Mouse (Mus musculus) neural tube, embryonic 11.5 days (tissue): ENCODE results near the gene Pak2. TPM values are rescaled to one million over a fixed set of nuclear protein-coding genes. Genes with fewer than 3 reads are reported as not detected.
"Not testable (repeated sequence)": the region's sequence is repeated elsewhere in the genome, so short reads cannot be mapped to it uniquely, and the experiment has no call there.

Experiments
- ATAC-seq: fragments of 200-750 bp; cut with Nextera tagmentation; 2 replicates; pipeline ENCODE4 v1.8.0; 2017; ENCODE audit warnings: moderate number of reproducible peaks, mild to moderate bottlenecking, moderate TSS enrichment, moderate library complexity; ENCODE audit not compliant: insufficient read depth, low FRiP score, low TSS enrichment
- DNase-seq: peaks from one replicate; pipeline ENCODE4 v3.0.0-alpha.2; 2015; ENCODE audit warnings: low spot score
- H3K27ac ChIP-seq: fragments of 300-500 bp; sonication (generic); 2 replicates; pipeline ENCODE4 v1.5.1; 2014; ENCODE audit warnings: low read depth, mild to moderate bottlenecking, low read length
- H3K27me3 ChIP-seq: fragments of 300-500 bp; sonication (generic); 2 replicates; pipeline ENCODE4 v1.6.1; 2014; ENCODE audit warnings: mild to moderate bottlenecking, low read length, mixed read lengths; ENCODE audit not compliant: control insufficient read depth, insufficient read depth
- H3K36me3 ChIP-seq: fragments of 300-500 bp; sonication (generic); 2 replicates; pipeline ENCODE4 v1.6.1; 2014; ENCODE audit warnings: mild to moderate bottlenecking, low read length, moderate library complexity, mixed read lengths; ENCODE audit not compliant: control insufficient read depth, insufficient read depth
- H3K4me1 ChIP-seq: fragments of 300-500 bp; sonication (generic); 2 replicates; pipeline ENCODE4 v1.6.1; 2014; ENCODE audit warnings: low read length, mixed read lengths; ENCODE audit not compliant: control insufficient read depth, insufficient read depth
- H3K4me2 ChIP-seq: fragments of 300-500 bp; sonication (generic); 2 replicates; pipeline ENCODE4 v1.6.1; 2014; ENCODE audit warnings: low read depth, mild to moderate bottlenecking, moderate library complexity
- H3K4me3 ChIP-seq: fragments of 300-500 bp; sonication (generic); 2 replicates; pipeline ENCODE4 v1.5.1; 2014; ENCODE audit warnings: low read depth, low read length
- H3K9ac ChIP-seq: fragments of 300-500 bp; sonication (generic); 2 replicates; pipeline ENCODE4 v1.6.1; 2014; ENCODE audit warnings: mild to moderate bottlenecking, low read length
- H3K9me3 ChIP-seq: fragments of 300-500 bp; sonication (generic); 2 replicates; pipeline ENCODE4 v1.6.1; 2016; ENCODE audit warnings: low read length; ENCODE audit not compliant: control insufficient read depth
- WGBS: fragments of 180-500 bp; shearing (Covaris S2); extraction: QIAGEN DNeasy Blood & Tissue Kit; methylation state at CpG from one replicate; pipeline ENCODE4 v1.1.7; 2014; 5-methylcytosine and 5-hydroxymethylcytosine counted together
- polyA plus RNA-seq: library from polyadenylated mRNA; unstranded; fragments of >200 nt; fragmentation: Nextera tagmentation; extraction: Ambion mirVana; gene quantifications from 2 replicates; pipeline ENCODE4 v1.2.1, GENCODE M21; 2014

Pak2 gene
- polyA plus RNA-seq, 1 experiment from 2014 or later = 48.4 TPM

DNA sequence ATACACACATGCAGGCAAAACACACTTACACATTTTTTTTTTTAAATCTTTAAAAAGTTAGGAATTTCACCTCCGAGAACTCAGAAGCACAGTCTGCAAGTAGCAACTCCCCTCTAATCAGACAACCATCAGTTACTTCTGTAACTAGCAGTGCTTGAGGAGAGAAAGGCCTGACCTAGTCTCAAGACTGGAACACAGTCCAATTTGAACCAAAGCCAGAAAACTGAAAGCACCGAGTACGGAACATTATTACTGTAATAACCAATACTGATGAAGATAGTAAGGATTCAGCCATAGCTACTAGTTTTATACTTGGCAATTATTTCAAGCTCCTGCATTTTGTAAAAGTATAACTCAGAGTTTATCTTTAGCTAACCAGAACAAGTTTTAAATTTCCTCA is 2.7 kb downstream of the Pak2 start:
- Histone ChIP-seq H3K4me2 (no peak overlapping the region), H3K36me3 (no peaks in the 10 kb centered on the region), H3K4me3 (no peak overlapping the region), H3K4me1 (peaks cover 9% of the 10 kb centered on the region), H3K9ac (no peak overlapping the region), H3K27me3 (no peaks in the 10 kb centered on the region), H3K27ac (no peak overlapping the region), H3K9me3 (no peaks in the 10 kb centered on the region)
- DNase-seq (no peak), ATAC-seq (no peak)
- 89% methylated on average over 3 of the region's 3 CpGs for WGBS

DNA sequence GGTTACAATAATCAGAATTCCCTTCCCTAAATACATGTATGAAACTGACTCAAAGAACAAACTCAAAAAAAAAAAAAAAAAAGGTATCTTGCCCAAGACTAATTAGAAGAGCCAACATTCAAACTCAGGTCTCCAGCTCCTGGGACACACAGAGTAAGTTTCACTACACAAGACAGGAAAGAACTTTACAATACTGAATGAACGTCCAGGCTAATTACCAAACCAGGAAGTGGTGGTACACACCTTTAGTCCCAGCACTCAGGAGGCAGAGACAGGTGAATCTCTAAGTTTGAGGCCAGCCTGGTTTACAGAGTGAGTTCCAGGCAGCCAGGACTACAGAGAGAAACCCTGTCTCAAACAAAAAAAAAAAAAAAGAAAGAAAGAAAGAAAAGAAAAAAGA is 3.4 kb downstream of the Pak2 start:
- no peak for ATAC-seq
- no peaks in the 10 kb centered on the region for H3K27me3 ChIP-seq
- H3K4me3 ChIP-seq = no peak overlapping the region
- no peaks in the 10 kb centered on the region for H3K9me3 ChIP-seq
- no peaks in the 10 kb centered on the region for H3K36me3 ChIP-seq
- no peak overlapping the region for H3K9ac ChIP-seq
- H3K4me1 ChIP-seq = peaks cover 9% of the 10 kb centered on the region
- DNase-seq = no peak
- no peak overlapping the region for H3K4me2 ChIP-seq
- 56% methylated on average over 1 of the region's 1 CpGs for WGBS
- H3K27ac ChIP-seq = no peak overlapping the region

DNA sequence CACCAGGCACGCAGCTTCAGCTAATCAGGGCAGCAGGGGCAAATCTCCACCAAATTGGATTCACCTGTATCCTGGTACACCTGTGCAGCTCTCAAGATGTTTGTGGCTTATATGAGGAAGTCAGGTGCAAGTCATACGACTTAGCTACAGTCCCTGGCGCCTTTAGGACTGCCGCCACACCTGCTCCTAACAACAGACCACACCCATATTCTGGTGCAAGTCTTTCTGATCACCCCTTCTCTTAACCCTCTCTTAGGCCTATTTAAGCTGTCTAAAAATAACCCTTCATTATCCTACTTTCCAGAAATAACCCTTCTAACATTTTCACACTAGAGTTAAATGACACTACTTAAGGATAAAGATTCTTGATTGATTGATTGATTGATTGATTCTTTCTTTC is 9.1 kb downstream of the Pak2 start:
- not testable (repeated sequence) for H3K4me1 ChIP-seq, H3K9ac ChIP-seq, ATAC-seq, H3K9me3 ChIP-seq, H3K27me3 ChIP-seq, H3K36me3 ChIP-seq, H3K27ac ChIP-seq, H3K4me2 ChIP-seq, DNase-seq, H3K4me3 ChIP-seq
- 80% methylated on average over 4 of the region's 4 CpGs for WGBS

DNA sequence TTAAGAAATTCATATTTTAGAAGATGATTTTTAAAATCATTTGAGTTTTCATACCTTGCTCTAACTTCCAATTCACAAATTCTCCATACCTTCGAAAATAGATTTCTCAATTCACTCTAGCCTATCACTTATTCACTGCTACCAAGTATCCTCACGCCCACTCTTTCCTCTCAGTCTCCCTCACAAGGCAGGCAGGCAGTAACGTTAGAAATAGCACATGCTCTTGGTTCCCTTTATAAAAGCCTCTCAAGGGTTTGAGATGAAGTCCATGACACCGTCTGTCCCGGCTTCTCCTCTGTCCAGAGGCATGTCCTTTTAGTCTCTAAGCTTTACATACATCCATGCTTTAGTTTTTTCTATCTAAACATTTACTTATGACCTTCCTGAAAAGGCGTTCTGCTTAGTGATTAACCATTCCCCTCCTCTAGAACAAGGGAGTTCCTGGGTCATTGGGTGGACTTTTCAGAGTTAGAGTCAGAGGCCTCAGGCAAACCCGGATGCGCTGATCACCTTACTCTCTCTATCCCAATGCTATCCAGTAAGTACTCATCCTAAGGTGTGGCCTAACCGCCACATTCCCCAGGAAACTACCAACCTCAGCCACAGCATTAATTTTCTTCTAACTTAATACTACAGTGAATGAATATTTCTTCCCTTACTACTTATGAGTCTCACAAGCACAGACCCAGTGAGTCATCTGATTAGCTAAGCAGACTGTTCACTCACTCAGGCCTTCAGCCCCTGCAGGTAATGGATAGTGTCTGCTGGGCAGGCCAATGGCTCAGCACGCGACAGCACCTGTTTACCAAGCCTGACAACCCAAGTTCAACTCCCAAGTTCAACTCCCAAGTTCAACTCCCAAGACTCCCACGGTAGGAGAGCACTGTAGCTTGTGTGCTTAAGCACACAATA is 10.5 kb downstream of the Pak2 start:
- no peak overlapping the region for H3K4me2 ChIP-seq
- H3K27ac ChIP-seq = no peak overlapping the region
- no peak overlapping the region for H3K9ac ChIP-seq
- no peaks in the 10 kb centered on the region for H3K27me3 ChIP-seq
- ATAC-seq (no peak), DNase-seq (no peak)
- WGBS = 87% methylated on average over 12 of the region's 12 CpGs
- no peaks in the 10 kb centered on the region for H3K36me3 ChIP-seq
- no peaks in the 10 kb centered on the region for H3K9me3 ChIP-seq
- no peak overlapping the region for H3K4me3 ChIP-seq
- no peaks in the 10 kb centered on the region for H3K4me1 ChIP-seq

DNA sequence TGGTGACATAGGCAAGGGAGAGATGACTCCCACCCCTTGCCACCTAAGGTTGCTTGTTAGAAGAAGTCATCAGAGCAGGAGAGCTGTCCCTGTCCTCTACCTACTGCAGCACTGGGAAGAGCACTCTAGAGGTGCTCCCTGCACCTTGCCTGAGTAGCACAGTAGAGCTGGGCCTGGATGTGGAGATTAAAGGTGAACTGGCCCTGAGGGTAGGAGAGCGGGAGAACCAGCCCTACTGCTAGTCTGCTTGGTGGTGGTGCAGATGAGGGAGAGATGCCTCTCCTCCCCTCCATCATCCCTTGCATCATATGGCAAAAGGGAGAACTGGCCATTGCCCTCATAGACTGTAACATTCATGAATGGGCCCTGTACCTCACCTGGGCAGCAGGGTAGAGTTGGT is 12.2 kb downstream of the Pak2 start:
- 100% methylated on average over 1 of the region's 1 CpGs for WGBS
- ATAC-seq (no peak), DNase-seq (no peak)

DNA sequence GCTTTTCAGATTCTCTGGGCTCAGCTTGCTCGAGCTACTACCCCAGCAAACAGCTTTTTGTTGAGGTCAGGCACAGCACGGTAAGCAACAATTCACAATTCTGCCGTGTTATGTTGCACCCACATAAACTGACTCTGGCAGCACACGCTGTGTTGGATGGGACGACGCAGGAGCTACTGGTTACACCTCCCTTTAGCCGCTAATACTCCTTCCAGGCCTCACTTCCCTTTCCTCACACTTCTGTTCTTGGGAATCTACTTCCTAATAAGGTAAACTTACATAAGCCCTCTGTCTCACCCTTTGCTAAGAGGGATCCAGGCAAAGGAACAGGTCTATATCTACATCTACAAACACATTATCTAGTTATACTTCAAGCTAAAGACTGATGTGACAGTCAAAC is 15.2 kb downstream of the Pak2 start:
- no peak overlapping the region for H3K9ac ChIP-seq
- no peak overlapping the region for H3K4me3 ChIP-seq
- whole genome bisulfite sequencing = 92% methylated on average over 7 of the region's 7 CpGs
- no peaks in the 10 kb centered on the region for H3K27me3 ChIP-seq
- no peak for ATAC-seq
- H3K4me1 ChIP-seq = no peaks in the 10 kb centered on the region
- H3K36me3 ChIP-seq = no peaks in the 10 kb centered on the region
- no peaks in the 10 kb centered on the region for H3K9me3 ChIP-seq
- DNase-seq = no peak
- no peak overlapping the region for H3K27ac ChIP-seq
- no peak overlapping the region for H3K4me2 ChIP-seq

More for the DNA sequence above, 12.2 kb downstream of the Pak2 start:
- H3K4me2 ChIP-seq = no peak overlapping the region
- no peaks in the 10 kb centered on the region for H3K4me1 ChIP-seq
- H3K9ac ChIP-seq = no peak overlapping the region
- no peak overlapping the region for H3K4me3 ChIP-seq
- H3K9me3 ChIP-seq = no peaks in the 10 kb centered on the region
- no peak overlapping the region for H3K27ac ChIP-seq
- H3K36me3 ChIP-seq = no peaks in the 10 kb centered on the region
- H3K27me3 ChIP-seq = no peaks in the 10 kb centered on the region

DNA sequence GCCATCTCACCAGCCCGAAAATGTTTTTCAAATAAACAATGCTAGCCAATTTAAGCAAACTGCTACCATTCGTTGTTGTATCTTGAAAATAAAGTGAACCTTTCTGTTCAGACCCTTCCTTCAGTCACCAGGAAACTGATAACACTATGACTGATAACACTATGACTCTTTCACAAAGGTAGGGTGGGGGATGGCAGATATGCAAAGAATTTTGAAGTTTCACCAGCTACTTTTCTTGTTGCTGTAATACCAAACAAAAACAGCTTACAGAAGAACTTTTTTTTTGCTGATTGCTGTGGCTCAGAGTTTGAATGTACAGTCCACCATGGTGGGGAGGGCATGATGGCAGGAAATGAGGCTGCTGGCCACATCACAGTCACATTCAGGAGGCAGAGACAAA is 16.9 kb downstream of the Pak2 start:
- DNase-seq = no peak
- no peak overlapping the region for H3K27ac ChIP-seq
- no peak overlapping the region for H3K4me3 ChIP-seq
- H3K9me3 ChIP-seq = no peaks in the 10 kb centered on the region
- no peak overlapping the region for H3K4me2 ChIP-seq
- no peaks in the 10 kb centered on the region for H3K4me1 ChIP-seq
- no peak for ATAC-seq
- WGBS = 82% methylated on average over 2 of the region's 2 CpGs
- no peaks in the 10 kb centered on the region for H3K36me3 ChIP-seq
- no peak overlapping the region for H3K9ac ChIP-seq
- H3K27me3 ChIP-seq = no peaks in the 10 kb centered on the region

DNA sequence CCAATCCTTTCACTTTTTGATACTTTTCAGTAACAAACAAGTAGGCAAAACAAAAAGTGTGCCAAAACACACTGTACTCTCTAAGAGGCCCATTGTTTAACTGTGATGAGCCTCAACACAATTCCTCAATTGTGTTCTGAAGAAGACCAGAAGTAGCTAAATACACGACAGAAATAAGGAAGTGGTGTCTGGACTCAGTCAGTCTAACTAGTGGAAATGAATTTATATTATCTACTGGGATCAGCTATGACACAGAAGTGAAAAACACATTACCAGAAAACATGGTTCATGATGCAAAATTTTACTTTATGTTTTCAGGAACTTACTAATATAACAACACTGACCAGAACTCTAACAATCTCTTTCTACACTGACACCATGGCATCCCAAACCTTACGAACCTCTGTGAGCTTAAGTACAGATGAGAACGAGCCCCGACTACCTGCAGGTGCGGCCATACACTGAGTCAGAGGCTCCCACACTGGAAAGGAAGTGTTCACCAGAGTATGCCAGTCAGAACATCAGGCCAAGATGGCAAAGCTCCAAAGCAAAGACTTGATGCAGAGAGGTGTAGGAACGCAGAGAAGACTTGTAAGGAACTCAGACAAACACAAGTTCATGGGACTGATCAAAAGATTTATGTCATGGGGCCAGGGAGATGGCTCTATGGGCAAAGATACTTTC is 19.2 kb downstream of the Pak2 start:
- no peaks in the 10 kb centered on the region for H3K27me3 ChIP-seq
- no peak overlapping the region for H3K27ac ChIP-seq
- 86% methylated on average over 6 of the region's 6 CpGs for WGBS
- DNase-seq (no peak), ATAC-seq (no peak)
- no peak overlapping the region for H3K9ac ChIP-seq
- H3K4me3 ChIP-seq = no peak overlapping the region
- no peaks in the 10 kb centered on the region for H3K9me3 ChIP-seq
- no peaks in the 10 kb centered on the region for H3K4me1 ChIP-seq
- H3K4me2 ChIP-seq = no peak overlapping the region
- no peaks in the 10 kb centered on the region for H3K36me3 ChIP-seq

DNA sequence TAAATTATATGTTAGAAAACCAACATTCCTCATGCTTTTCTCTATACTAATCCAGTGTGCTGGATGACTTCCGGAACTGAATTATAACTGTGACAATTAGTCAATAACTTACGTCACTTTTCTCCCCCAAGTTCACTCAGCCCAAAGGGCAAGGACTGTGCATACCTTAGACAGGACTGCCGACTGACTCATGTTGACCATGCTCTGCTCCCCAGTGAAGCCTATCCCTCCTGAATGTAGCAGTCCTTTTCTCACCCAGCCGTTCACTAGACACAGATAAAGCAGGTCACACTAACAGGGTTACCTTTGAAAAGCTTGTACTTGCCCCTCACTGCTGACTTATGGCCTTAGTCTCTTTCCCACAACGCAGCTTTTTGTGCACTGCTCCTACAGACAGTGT is 20.3 kb downstream of the Pak2 start:
- H3K27me3 ChIP-seq = no peaks in the 10 kb centered on the region
- H3K9ac ChIP-seq = no peak overlapping the region
- H3K27ac ChIP-seq = no peak overlapping the region
- no peaks in the 10 kb centered on the region for H3K4me1 ChIP-seq
- DNase-seq (no peak), ATAC-seq (no peak)
- no peaks in the 10 kb centered on the region for H3K9me3 ChIP-seq
- H3K36me3 ChIP-seq = no peaks in the 10 kb centered on the region
- H3K4me2 ChIP-seq = no peak overlapping the region
- no peak overlapping the region for H3K4me3 ChIP-seq
- 86% methylated on average over 5 of the region's 5 CpGs for WGBS
